Mouse (Mus musculus): ENCODE measurements around the gene Mthfsd. TPM values are rescaled to one million over a fixed set of nuclear protein-coding genes. Genes with fewer than 3 reads are reported as not detected.

Mthfsd gene
- polyA plus RNA-seq, 1 experiment: 38.9 TPM

- peak overlapping the region; percentile 85 for H3K9ac ChIP-seq (ENCODE audit: low read depth, poor library complexity, severe bottlenecking)
- H3K9me3 ChIP-seq (replicated peaks; ENCODE audit: control insufficient read depth, insufficient read depth, low read length, poor library complexity, severe bottlenecking): no peaks in the 10 kb centered on the region
- H3K27ac ChIP-seq (ENCODE audit: insufficient read depth, low read length): no peak overlapping the region
- H3K27me3 ChIP-seq (ENCODE audit: control insufficient read depth, insufficient read depth, low read length, poor library complexity, severe bottlenecking): peaks cover 59% of the 10 kb centered on the region
- no peaks in the 10 kb centered on the region for H3K36me3 ChIP-seq (ENCODE audit: control insufficient read depth, insufficient read depth, low read length, poor library complexity, severe bottlenecking)
- TF ChIP-seq POLR2A (IDR thresholded peaks at IDR 0.05; ENCODE audit: insufficient read depth, low read length) (no peak), CTCF (IDR thresholded peaks at IDR 0.05; ENCODE audit: low read depth, low read length) (no peak), EP300 (IDR thresholded peaks at IDR 0.05; ENCODE audit: insufficient read depth, low read depth, low read length) (no peak)
- peak overlapping the region; percentile 66 for H3K4me3 ChIP-seq (ENCODE audit: low read depth, low read length)
- H3K4me1 ChIP-seq (ENCODE audit: control insufficient read depth, insufficient read depth, low read length): no peaks in the 10 kb centered on the region
Observed at GRCm38 (mm10) chr8:121116591-121117185, 8.5 kb upstream of the Mthfsd start.

- Histone ChIP-seq H3K36me3 (ENCODE audit: control insufficient read depth, insufficient read depth, low read length, poor library complexity, severe bottlenecking) (no peaks in the 10 kb centered on the region), H3K4me3 (ENCODE audit: low read depth, low read length) (peak within 1 kb of the TSS; percentile 66), H3K9ac (ENCODE audit: low read depth, poor library complexity, severe bottlenecking) (peak within 1 kb of the TSS; percentile 85), H3K27ac (ENCODE audit: insufficient read depth, low read length) (no peak within 1 kb of the TSS), H3K4me1 (ENCODE audit: control insufficient read depth, insufficient read depth, low read length) (no peaks in the 10 kb centered on the region), H3K27me3 (ENCODE audit: control insufficient read depth, insufficient read depth, low read length, poor library complexity, severe bottlenecking) (peaks cover 57% of the 10 kb centered on the region), H3K9me3 (replicated peaks; ENCODE audit: control insufficient read depth, insufficient read depth, low read length, poor library complexity, severe bottlenecking) (no peaks in the 10 kb centered on the region)
- TF ChIP-seq CTCF (IDR thresholded peaks at IDR 0.05; ENCODE audit: low read depth, low read length): no peak
- TF ChIP-seq POLR2A (IDR thresholded peaks at IDR 0.05; ENCODE audit: insufficient read depth, low read length): no peak
- TF ChIP-seq EP300 (IDR thresholded peaks at IDR 0.05; ENCODE audit: insufficient read depth, low read depth, low read length): no peak
Observed at GRCm38 (mm10) chr8:121115948-121116347, 7.8 kb upstream of the Mthfsd start, which contains the start of gene Foxc2. Foxc2 (plus strand) TSS chr8:121116171.

GRCm38 (mm10) chr8:121115136-121115535 lies 6.9 kb upstream of the Mthfsd start:
- Histone ChIP-seq H3K9me3 (replicated peaks; ENCODE audit: control insufficient read depth, insufficient read depth, low read length, poor library complexity, severe bottlenecking) (no peaks in the 10 kb centered on the region), H3K4me1 (ENCODE audit: control insufficient read depth, insufficient read depth, low read length) (no peaks in the 10 kb centered on the region), H3K27me3 (ENCODE audit: control insufficient read depth, insufficient read depth, low read length, poor library complexity, severe bottlenecking) (peaks cover 50% of the 10 kb centered on the region), H3K27ac (ENCODE audit: insufficient read depth, low read length) (no peak overlapping the region), H3K36me3 (ENCODE audit: control insufficient read depth, insufficient read depth, low read length, poor library complexity, severe bottlenecking) (no peaks in the 10 kb centered on the region), H3K9ac (ENCODE audit: low read depth, poor library complexity, severe bottlenecking) (0 out of 2 replicates have a peak overlapping the region, but pooled peaks have one; percentile 20), H3K4me3 (ENCODE audit: low read depth, low read length) (no peak overlapping the region)
- TF ChIP-seq CTCF (IDR thresholded peaks at IDR 0.05; ENCODE audit: low read depth, low read length) (no peak), EP300 (IDR thresholded peaks at IDR 0.05; ENCODE audit: insufficient read depth, low read depth, low read length) (no peak), POLR2A (IDR thresholded peaks at IDR 0.05; ENCODE audit: insufficient read depth, low read length) (no peak)

GRCm38 (mm10) chr8:121113261-121113660 lies 5.1 kb upstream of the Mthfsd start:
- TF ChIP-seq POLR2A (IDR thresholded peaks at IDR 0.05; ENCODE audit: insufficient read depth, low read length): no peak
- TF ChIP-seq EP300 (IDR thresholded peaks at IDR 0.05; ENCODE audit: insufficient read depth, low read depth, low read length): no peak
- peak; percentile 98 for TF ChIP-seq CTCF (IDR thresholded peaks at IDR 0.05; ENCODE audit: low read depth, low read length)
- H3K27me3 ChIP-seq (ENCODE audit: control insufficient read depth, insufficient read depth, low read length, poor library complexity, severe bottlenecking): peaks cover 36% of the 10 kb centered on the region
- H3K4me3 ChIP-seq (ENCODE audit: low read depth, low read length): no peak overlapping the region
- H3K27ac ChIP-seq (ENCODE audit: insufficient read depth, low read length): no peak overlapping the region
- H3K9me3 ChIP-seq (replicated peaks; ENCODE audit: control insufficient read depth, insufficient read depth, low read length, poor library complexity, severe bottlenecking): no peaks in the 10 kb centered on the region
- H3K4me1 ChIP-seq (ENCODE audit: control insufficient read depth, insufficient read depth, low read length): no peaks in the 10 kb centered on the region
- H3K36me3 ChIP-seq (ENCODE audit: control insufficient read depth, insufficient read depth, low read length, poor library complexity, severe bottlenecking): no peaks in the 10 kb centered on the region
- H3K9ac ChIP-seq (ENCODE audit: low read depth, poor library complexity, severe bottlenecking): peak overlapping the region; percentile 8; the same call in 1 of the 2 replicates

- Histone ChIP-seq H3K36me3 (ENCODE audit: control insufficient read depth, insufficient read depth, low read length, poor library complexity, severe bottlenecking) (no peaks in the 10 kb centered on the region), H3K27me3 (ENCODE audit: control insufficient read depth, insufficient read depth, low read length, poor library complexity, severe bottlenecking) (peaks cover 18% of the 10 kb centered on the region), H3K9ac (ENCODE audit: low read depth, poor library complexity, severe bottlenecking) (no peak overlapping the region), H3K4me3 (ENCODE audit: low read depth, low read length) (no peak overlapping the region), H3K27ac (ENCODE audit: insufficient read depth, low read length) (no peak overlapping the region), H3K9me3 (replicated peaks; ENCODE audit: control insufficient read depth, insufficient read depth, low read length, poor library complexity, severe bottlenecking) (no peaks in the 10 kb centered on the region), H3K4me1 (ENCODE audit: control insufficient read depth, insufficient read depth, low read length) (no peaks in the 10 kb centered on the region)
- TF ChIP-seq EP300 (IDR thresholded peaks at IDR 0.05; ENCODE audit: insufficient read depth, low read depth, low read length) (no peak), POLR2A (IDR thresholded peaks at IDR 0.05; ENCODE audit: insufficient read depth, low read length) (no peak), CTCF (IDR thresholded peaks at IDR 0.05; ENCODE audit: low read depth, low read length) (no peak)
Observed at GRCm38 (mm10) chr8:121111145-121111907, 3.1 kb upstream of the Mthfsd start.

GRCm38 (mm10) chr8:121108657-121109056 lies 465 bp upstream of the Mthfsd start:
- Histone ChIP-seq H3K9me3 (replicated peaks; ENCODE audit: control insufficient read depth, insufficient read depth, low read length, poor library complexity, severe bottlenecking) (no peaks in the 10 kb centered on the region), H3K27me3 (ENCODE audit: control insufficient read depth, insufficient read depth, low read length, poor library complexity, severe bottlenecking) (no peaks in the 10 kb centered on the region), H3K9ac (ENCODE audit: low read depth, poor library complexity, severe bottlenecking) (peak overlapping the region; percentile 69), H3K36me3 (ENCODE audit: control insufficient read depth, insufficient read depth, low read length, poor library complexity, severe bottlenecking) (no peaks in the 10 kb centered on the region), H3K27ac (ENCODE audit: insufficient read depth, low read length) (no peak overlapping the region), H3K4me3 (ENCODE audit: low read depth, low read length) (peak overlapping the region; percentile 88), H3K4me1 (ENCODE audit: control insufficient read depth, insufficient read depth, low read length) (no peaks in the 10 kb centered on the region)
- TF ChIP-seq EP300 (IDR thresholded peaks at IDR 0.05; ENCODE audit: insufficient read depth, low read depth, low read length): no peak
- no peak for TF ChIP-seq CTCF (IDR thresholded peaks at IDR 0.05; ENCODE audit: low read depth, low read length)
- no peak for TF ChIP-seq POLR2A (IDR thresholded peaks at IDR 0.05; ENCODE audit: insufficient read depth, low read length)
